Mouse (Mus musculus) kidney, embryonic 16.5 days (tissue): ENCODE measurements at regions not wholly inside any gene's neighbourhood (a gene's known extent, or its start where the extent isn't known, plus 50 kb on each side); places are given as distances from the start of the nearest gene placed in this dataset.
A peak's percentile ranks its signal among the peaks of the same experiment; 100 is the strongest.

Experiments used
- ATAC-seq: fragments of 200-750 bp; cut with Nextera tagmentation; 2 replicates; pipeline ENCODE4 v1.8.0; 2017; ENCODE audit warnings: moderate TSS enrichment; ENCODE audit not compliant: low FRiP score, low TSS enrichment
- H3K27ac ChIP-seq: fragments of 300-500 bp; sonication (generic); 2 replicates; pipeline ENCODE4 v1.5.1; 2014; ENCODE audit warnings: low read length
- H3K27me3 ChIP-seq: fragments of 300-500 bp; sonication (generic); 2 replicates; pipeline ENCODE4 v1.6.1; 2014; ENCODE audit warnings: low read length, control low read depth, mixed read lengths; ENCODE audit not compliant: insufficient read depth
- H3K36me3 ChIP-seq: fragments of 300-500 bp; sonication (generic); 2 replicates; pipeline ENCODE4 v1.6.1; 2014; ENCODE audit warnings: low read length, control low read depth, mixed read lengths; ENCODE audit not compliant: insufficient read depth
- H3K4me1 ChIP-seq: fragments of 300-500 bp; sonication (generic); 2 replicates; pipeline ENCODE4 v1.6.1; 2014; ENCODE audit warnings: low read length, control low read depth, mixed read lengths; ENCODE audit not compliant: insufficient read depth
- H3K4me2 ChIP-seq: fragments of 300-500 bp; sonication (generic); replicated peaks from 2 replicates; pipeline ENCODE4 v1.6.1; 2014; ENCODE audit warnings: low read depth, low read length
- H3K4me3 ChIP-seq: fragments of 300-500 bp; sonication (generic); 2 replicates; pipeline ENCODE4 v1.5.1; 2014; ENCODE audit warnings: mild to moderate bottlenecking, low read length
- H3K9ac ChIP-seq: fragments of 300-500 bp; sonication (generic); replicated peaks from 2 replicates; pipeline ENCODE4 v1.6.1; 2014; ENCODE audit warnings: low read length
- H3K9me3 ChIP-seq: fragments of 300-500 bp; sonication (generic); 2 replicates; pipeline ENCODE4 v1.6.1; 2016; ENCODE audit warnings: low read length, control low read depth
- WGBS: fragments of 180-500 bp; shearing (Covaris S2); extraction: QIAGEN DNeasy Blood & Tissue Kit; methylation state at CpG from one replicate; pipeline ENCODE4 v1.1.7; 2014; 5-methylcytosine and 5-hydroxymethylcytosine counted together

DNA sequence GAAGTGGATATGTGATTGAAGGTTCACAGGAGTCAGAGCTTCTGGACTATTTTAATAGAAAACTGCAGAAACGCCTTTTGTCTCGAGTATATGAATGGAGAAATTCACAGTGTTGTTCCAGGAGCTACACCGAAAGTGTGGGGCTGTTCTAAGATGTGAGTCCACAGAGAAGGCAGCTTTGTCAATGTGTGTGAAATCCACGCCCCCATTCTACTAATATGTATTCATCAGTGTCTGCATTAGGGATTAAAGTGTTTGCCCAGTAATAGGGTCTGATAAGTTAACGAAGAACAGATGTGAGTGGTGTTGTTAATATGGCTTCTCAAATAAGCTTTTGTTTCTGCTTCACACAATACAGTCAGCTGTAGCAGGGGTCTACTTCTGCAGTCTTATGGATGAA is 260.0 kb upstream of the Fshr start:
- H3K36me3 ChIP-seq, result no peaks in the 10 kb centered on the region
- no peak overlapping the region for H3K4me3 ChIP-seq
- WGBS, result 83% methylated on average over 5 of the region's 5 CpGs
- H3K27me3 ChIP-seq, result no peaks in the 10 kb centered on the region
- no peaks in the 10 kb centered on the region for H3K9me3 ChIP-seq
- no peaks in the 10 kb centered on the region for H3K4me1 ChIP-seq
- no peak overlapping the region for H3K27ac ChIP-seq
- no peak overlapping the region for H3K4me2 ChIP-seq
- ATAC-seq, result no peak
- no peak overlapping the region for H3K9ac ChIP-seq

DNA sequence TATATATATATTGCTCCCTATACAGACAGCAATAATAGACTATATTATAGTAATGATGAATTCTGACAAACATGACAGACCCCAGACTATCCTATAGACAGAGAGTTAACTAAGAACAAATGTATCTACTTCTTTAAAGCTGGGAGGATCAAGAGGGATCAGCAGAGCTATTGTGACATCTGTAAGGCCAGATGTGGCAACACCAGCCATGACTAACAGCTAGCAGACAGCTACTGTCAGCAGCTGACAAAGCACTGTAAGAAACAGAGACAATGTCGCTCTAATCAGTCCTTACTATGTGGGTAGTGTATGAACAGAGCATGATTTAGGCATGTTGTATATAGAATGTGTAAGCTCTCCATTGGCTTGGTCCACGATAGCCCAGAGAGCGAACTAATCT is 253.8 kb upstream of the Fshr start:
- Histone ChIP-seq H3K36me3 (no peaks in the 10 kb centered on the region), H3K9ac (no peak overlapping the region), H3K27ac (no peak overlapping the region), H3K9me3 (no peaks in the 10 kb centered on the region), H3K4me2 (no peak overlapping the region), H3K4me3 (no peak overlapping the region), H3K4me1 (no peaks in the 10 kb centered on the region), H3K27me3 (no peaks in the 10 kb centered on the region)
- no peak for ATAC-seq
- 90% methylated on average over 3 of the region's 3 CpGs for WGBS

DNA sequence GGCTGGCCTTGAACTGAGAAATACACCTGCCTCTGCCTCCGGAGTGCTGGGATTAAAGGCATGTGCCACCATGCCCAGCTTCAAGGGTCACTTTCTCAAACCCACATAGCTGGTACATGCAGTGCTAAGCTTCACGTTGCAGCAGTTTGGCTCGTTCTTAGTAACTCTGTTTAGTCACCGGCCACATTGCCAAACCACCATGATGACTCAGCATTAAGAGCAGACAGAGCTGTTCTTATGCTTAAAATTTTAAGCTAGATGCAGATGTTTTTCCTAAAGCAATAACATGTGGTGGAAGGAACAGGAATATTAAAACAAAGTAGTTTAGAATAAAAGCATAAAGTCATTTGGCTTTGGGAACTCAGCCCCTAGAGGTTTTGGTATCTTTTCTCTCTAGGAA is 250.2 kb upstream of the Fshr start:
- Histone ChIP-seq H3K4me1 (no peaks in the 10 kb centered on the region), H3K9ac (no peak overlapping the region), H3K4me2 (no peak overlapping the region), H3K9me3 (no peaks in the 10 kb centered on the region), H3K27me3 (no peaks in the 10 kb centered on the region), H3K4me3 (no peak overlapping the region), H3K27ac (no peak overlapping the region), H3K36me3 (no peaks in the 10 kb centered on the region)
- WGBS, result 91% methylated on average over 4 of the region's 4 CpGs
- no peak for ATAC-seq

DNA sequence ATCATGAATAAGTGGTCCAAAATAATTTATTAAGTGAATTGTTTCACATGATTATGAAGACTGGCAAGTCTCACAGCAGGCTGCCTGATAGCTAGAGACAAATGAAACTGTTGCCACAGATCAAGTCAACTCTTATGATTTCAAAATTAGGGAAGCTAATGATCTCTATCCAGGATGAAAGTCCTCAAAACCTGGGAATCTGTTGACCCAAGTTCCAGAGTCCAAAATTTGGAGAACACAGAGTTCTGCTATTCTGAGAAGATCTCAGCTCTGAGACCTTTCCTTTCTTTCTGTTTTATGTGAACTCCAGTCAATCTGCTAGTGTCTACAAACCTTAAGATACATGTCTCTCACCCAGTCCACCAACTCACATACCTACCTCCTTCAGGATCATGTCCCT is 248.9 kb upstream of the Fshr start:
- no peak overlapping the region for H3K27ac ChIP-seq
- H3K36me3 ChIP-seq, result no peaks in the 10 kb centered on the region
- H3K9ac ChIP-seq, result no peak overlapping the region
- no peak overlapping the region for H3K4me2 ChIP-seq
- no peaks in the 10 kb centered on the region for H3K27me3 ChIP-seq
- no peaks in the 10 kb centered on the region for H3K9me3 ChIP-seq
- H3K4me1 ChIP-seq, result no peaks in the 10 kb centered on the region
- no peak for ATAC-seq
- no peak overlapping the region for H3K4me3 ChIP-seq

DNA sequence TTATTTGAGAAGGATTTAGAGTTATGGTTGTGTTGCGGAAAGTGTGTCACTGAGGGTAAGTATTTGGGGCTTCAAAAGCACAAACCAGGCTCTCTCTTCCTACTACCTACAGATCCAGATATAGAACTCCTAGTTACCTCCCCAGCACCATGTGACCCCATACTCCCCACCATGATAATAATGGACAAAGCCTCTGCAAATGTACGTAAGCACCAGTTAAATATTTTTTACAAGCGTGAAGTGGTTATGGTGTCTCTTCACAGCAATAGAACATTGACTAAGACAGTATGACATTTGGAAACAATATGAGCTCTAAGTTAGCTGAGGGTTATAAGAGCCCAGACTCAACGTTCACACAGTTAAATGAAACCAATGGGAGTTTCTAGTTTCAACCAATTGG is 233.8 kb upstream of the Fshr start:
- H3K9ac ChIP-seq, result no peak overlapping the region
- WGBS, result 78% methylated on average over 4 of the region's 4 CpGs
- no peak for ATAC-seq
- no peaks in the 10 kb centered on the region for H3K4me1 ChIP-seq
- no peaks in the 10 kb centered on the region for H3K27me3 ChIP-seq
- H3K4me3 ChIP-seq, result no peak overlapping the region
- no peaks in the 10 kb centered on the region for H3K36me3 ChIP-seq
- H3K9me3 ChIP-seq, result no peaks in the 10 kb centered on the region
- H3K4me2 ChIP-seq, result no peak overlapping the region
- H3K27ac ChIP-seq, result no peak overlapping the region

DNA sequence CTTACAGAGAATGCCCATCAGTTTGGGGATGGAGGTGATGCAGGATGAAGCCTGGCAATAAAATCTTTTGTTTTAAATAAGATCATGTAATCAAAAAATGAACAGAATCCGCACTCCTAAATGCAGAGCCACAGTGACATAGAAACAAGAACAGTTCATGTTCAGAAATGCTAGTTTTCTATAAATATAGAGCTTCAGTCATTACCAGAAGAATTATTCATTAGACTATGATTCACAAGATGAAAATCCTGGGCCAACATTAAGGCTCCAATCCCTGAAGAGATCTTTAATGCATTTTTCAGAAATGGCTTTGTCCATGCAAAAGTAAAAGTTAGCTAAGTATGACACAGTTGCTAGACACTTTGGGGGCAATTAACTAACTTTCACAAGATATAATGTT is 209.6 kb upstream of the Fshr start:
- H3K27me3 ChIP-seq, result no peaks in the 10 kb centered on the region
- no peaks in the 10 kb centered on the region for H3K9me3 ChIP-seq
- no peak overlapping the region for H3K4me2 ChIP-seq
- H3K4me1 ChIP-seq, result no peaks in the 10 kb centered on the region
- no peak overlapping the region for H3K9ac ChIP-seq
- no peak overlapping the region for H3K4me3 ChIP-seq
- WGBS, result 87% methylated on average over 1 of the region's 1 CpGs
- H3K36me3 ChIP-seq, result no peaks in the 10 kb centered on the region
- no peak for ATAC-seq
- H3K27ac ChIP-seq, result no peak overlapping the region

DNA sequence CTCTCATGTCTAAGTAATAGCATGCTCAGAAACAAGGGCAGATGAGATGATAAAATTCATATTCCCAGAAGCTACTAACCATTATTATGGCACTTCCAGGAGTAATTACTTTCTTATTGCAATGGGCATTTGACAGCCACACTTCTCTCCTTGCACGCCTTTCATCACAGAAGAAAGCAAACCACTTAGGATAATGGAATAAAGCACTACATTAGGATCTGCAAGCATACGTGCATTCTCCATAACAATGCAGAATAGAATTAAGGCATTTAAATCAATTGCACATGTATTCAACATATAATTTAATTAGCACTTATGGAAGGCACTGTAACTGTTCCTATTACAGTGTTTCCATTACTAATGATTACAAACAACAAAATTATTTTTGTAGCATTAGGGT is 205.1 kb upstream of the Fshr start:
- no peak for ATAC-seq
- no peak overlapping the region for H3K9ac ChIP-seq
- H3K4me2 ChIP-seq, result no peak overlapping the region
- no peak overlapping the region for H3K27ac ChIP-seq
- H3K9me3 ChIP-seq, result no peaks in the 10 kb centered on the region
- 88% methylated on average over 2 of the region's 2 CpGs for WGBS
- H3K27me3 ChIP-seq, result no peaks in the 10 kb centered on the region
- no peak overlapping the region for H3K4me3 ChIP-seq
- no peaks in the 10 kb centered on the region for H3K36me3 ChIP-seq
- no peaks in the 10 kb centered on the region for H3K4me1 ChIP-seq

DNA sequence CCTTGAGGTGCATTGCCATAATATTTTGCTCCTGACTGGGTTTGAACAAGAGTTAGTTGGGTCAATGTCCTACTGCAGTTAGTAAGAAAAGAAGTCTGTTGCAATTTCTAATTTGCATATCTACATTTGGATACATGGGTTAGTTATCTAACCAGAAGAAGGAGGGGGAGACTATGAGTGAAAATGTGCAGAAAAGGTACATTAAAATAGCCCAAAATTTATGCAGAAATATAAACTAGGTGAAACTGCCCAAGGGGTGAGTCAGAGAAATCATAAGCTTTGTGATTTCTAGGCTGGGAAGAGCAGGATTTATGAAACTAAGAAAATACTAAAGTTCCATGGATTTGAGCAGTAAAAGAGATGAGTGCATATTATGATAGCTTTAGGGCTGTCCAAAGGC is 156.8 kb upstream of the Fshr start:
- no peaks in the 10 kb centered on the region for H3K27me3 ChIP-seq

DNA sequence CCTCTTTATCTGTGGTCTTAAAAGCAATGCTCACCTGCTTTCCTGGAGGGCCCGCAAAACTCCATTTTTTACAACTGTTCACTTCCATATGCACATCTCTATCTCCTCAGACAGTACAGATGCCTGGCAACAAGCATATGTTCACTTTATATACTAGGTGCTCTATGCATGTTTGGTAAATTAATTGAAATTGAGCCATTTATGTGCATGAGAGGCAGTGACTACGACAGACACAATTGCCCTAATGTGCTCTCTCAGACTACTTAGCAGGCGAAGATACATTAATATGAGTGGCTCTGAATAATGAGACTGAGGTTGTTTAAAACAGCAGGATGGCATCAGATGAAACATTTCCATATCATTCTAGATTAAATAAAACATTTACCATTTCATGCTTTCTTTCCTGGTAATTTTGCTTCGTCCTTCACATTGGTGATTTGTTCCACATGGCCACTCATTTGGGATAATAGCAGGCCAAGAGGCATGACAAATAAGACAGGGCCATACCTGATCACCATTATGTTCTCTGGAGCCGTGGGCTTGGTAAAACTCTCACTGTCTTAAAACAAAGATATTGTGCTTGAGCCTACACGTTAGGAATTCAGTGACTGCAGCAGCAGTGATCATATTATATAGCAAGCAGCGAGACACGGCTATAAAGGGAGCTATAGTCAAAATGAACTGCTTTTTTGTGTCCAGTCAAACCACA is 140.2 kb upstream of the Fshr start:
- Histone ChIP-seq H3K27ac (no peak overlapping the region), H3K27me3 (no peaks in the 10 kb centered on the region), H3K36me3 (no peaks in the 10 kb centered on the region), H3K4me1 (no peaks in the 10 kb centered on the region), H3K9me3 (no peaks in the 10 kb centered on the region), H3K4me2 (no peak overlapping the region), H3K9ac (no peak overlapping the region), H3K4me3 (no peak overlapping the region)
- no peak for ATAC-seq
- WGBS, result 56% methylated on average over 8 of the region's 8 CpGs

More for the DNA sequence above, 156.8 kb upstream of the Fshr start:
- H3K9me3 ChIP-seq, result no peaks in the 10 kb centered on the region
- H3K4me1 ChIP-seq, result no peaks in the 10 kb centered on the region
- no peak overlapping the region for H3K9ac ChIP-seq
- no peak for ATAC-seq
- H3K36me3 ChIP-seq, result no peaks in the 10 kb centered on the region
- no peak overlapping the region for H3K27ac ChIP-seq
- H3K4me2 ChIP-seq, result no peak overlapping the region
- H3K4me3 ChIP-seq, result no peak overlapping the region

DNA sequence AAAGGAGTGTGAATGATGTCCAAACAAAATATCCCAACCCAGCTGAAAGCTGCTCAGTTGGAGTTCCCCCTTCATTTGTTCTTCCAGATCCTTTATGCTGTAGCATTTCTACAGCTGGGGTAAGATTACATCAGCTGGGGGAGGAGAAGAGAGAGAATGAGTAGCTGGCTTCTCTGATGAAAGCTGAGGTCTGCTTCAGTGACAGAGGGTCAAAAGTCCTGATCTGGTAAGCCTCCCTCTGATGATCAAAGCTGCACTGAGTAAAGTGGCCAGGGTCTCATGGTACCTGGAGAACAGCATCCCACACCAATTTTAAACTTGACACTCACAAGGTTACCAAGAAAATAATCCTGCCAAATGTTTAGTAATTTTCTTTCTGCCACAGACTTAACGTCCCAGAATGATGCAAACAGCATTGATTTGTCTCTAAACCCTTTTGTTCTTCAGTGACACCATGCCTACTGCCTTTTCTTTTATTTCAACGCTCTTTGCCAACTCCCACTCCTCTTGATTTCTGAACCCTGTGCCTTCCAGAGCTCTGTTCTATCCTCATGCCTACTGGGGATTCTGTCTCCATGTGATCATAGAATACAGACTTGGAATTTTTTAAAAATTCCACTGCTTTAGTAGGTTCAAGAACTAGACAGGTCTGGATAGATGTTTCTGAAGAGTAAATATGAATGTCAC is 119.3 kb upstream of the Fshr start:
- ATAC-seq, result peak; percentile 71; the same call in 1 of the 2 replicates
- Histone ChIP-seq H3K9me3 (no peaks in the 10 kb centered on the region), H3K4me1 (no peaks in the 10 kb centered on the region), H3K9ac (no peak overlapping the region), H3K4me3 (no peak overlapping the region), H3K27me3 (no peaks in the 10 kb centered on the region), H3K27ac (no peak overlapping the region), H3K36me3 (no peaks in the 10 kb centered on the region), H3K4me2 (no peak overlapping the region)
- WGBS, result 28% methylated on average over 2 of the region's 2 CpGs
